Mouse (Mus musculus) embryo, embryonic 10.5 days (tissue): ENCODE measurements around the gene Phf7.

Experiments used
- DNase-seq: peaks from one replicate; pipeline ENCODE4 v3.0.0-alpha.2; 2015; ENCODE audit warnings: low spot score

Phf7 gene

DNA sequence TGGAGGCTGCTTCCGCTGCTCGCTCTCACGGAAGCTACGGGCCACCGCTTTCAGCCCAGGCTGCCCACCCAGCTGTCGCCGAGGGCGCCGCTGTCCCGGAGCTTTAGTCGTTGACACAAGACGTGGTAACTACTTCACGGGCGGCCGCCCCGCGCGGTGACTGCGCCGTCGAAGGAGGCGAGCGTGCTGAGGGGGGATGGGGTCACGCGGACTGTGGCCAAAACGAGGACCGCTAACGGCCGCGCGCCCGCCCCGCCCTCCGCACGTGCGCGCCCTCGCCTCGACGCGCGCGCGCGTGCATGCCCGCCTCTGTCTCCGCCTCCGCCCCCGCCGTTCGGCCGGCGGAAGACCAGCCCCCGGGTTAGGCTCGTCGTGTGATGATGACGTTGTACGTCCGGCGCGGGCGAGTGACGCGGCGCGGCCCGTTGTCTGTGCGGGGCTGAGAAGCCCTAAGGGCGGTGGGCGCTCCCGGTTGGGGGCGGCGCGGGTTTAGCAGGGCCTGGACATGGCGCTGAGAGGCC, at the start of gene Phf7, which contains the start of gene Bap1:
TSS of gene Phf7 (minus strand) at position 234 of the 521 bp plus-strand sequence.
TSS of gene Bap1 (plus strand) at position 367 of the 521 bp plus-strand sequence.
- DNase-seq, result peak; percentile 95

DNA sequence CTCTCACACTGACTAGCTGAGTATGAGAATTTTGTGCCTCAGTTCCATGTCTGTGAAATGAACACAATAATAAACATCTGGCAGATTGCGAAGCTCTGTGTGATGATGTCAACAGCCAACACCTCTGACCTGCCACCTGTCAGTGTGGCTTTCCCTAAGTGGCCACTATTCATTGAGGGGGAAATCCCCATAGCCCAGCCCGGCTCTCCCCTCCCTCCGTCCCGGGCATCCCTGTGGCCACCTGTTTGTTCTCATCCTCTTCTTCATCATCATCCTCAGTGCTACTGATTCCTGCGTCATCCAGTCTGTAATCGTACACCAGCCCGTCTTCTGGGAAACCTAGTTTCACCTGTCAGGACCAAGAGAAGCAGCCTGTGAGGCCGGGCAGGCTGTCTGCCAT, 34.6 kb upstream of the Phf7 start:
- no peak for DNase-seq

- peak; percentile 87 for DNase-seq
These were observed 21.0 kb upstream of the Phf7 start for GRCm38 (mm10) chr14:31272164-31272563.

DNA sequence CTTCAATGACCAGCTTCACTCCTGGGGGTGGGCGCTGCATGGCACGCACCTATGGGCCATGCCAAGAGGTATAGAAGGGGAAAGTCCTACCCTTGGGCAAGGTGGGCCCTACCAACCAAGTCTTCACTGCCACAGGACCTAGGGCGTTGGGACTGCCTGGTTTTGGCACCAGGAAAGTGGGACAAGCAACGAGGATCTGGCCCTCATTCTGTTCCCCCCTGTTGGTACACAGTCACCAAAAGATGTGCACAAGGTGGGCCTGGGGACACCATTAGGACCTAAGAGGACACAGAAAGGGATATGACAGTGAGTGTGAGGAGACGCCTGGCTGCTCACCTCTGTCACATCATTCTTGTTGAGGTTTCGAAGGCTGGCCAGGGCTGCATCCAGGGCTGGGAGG, 20.0 kb upstream of the Phf7 start:
- DNase-seq, result no peak

DNA sequence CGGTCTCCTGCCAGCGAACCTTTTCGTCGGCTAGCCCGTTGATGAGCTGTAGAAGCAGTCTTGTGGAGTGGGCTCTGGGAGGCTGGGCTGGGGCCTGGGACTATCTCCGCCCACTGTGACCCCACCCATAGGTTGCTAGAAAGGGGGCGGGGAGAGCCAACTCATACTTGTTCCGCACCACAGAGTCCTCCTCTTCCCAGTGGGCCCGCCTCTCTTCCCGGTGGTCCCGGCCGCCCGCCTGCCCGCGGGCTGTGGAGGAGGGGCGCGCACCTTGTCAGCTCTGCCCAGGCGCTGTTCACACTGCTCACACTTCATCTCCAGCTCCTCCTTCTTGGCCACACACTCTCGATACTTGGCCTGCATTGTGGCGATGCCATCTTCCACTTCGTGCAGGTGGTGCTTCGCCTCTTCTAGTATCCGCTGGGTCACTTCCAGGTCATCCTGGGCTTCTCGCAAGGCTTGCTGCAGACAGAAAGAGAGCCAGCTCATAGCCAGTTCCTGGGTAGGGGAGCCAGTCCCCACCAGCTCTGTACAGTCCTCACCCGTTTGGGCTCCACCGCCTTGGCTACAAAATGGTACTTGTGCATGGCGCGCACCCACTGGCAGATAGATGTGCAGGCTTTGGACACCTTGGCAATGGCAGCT, 18.5 kb upstream of the Phf7 start:
- DNase-seq, result peak; percentile 90

GRCm38 (mm10) chr14:31268301-31269001, 17.3 kb upstream of the Phf7 start:
- DNase-seq, result peak; percentile 59

- DNase-seq, result no peak
These were observed 16.5 kb upstream of the Phf7 start for GRCm38 (mm10) chr14:31267649-31268048.

- no peak for DNase-seq
These were observed 9.8 kb upstream of the Phf7 start for GRCm38 (mm10) chr14:31260932-31261331.

DNA sequence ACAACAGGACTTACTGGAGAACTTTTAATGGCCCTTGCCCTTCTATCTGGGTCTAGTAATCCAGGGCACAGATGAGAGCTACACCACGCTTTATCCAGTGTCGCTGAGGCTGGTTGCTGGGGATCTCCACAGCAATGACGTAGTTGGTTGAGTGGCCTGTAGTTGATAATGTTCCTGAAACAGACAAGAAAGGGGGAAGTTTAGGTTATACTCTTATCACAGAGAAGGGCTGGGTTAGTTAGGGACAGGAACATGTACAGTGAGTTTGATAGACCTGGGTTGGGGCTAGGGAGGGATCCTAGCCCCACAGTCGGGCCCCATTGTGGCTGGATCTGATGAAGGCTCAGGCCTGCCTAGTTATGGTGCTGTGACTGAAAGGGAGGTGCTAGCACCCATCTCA, 9.3 kb upstream of the Phf7 start:
- DNase-seq, result no peak

- no peak for DNase-seq
These were observed 7.4 kb upstream of the Phf7 start for GRCm38 (mm10) chr14:31258476-31259050.

DNA sequence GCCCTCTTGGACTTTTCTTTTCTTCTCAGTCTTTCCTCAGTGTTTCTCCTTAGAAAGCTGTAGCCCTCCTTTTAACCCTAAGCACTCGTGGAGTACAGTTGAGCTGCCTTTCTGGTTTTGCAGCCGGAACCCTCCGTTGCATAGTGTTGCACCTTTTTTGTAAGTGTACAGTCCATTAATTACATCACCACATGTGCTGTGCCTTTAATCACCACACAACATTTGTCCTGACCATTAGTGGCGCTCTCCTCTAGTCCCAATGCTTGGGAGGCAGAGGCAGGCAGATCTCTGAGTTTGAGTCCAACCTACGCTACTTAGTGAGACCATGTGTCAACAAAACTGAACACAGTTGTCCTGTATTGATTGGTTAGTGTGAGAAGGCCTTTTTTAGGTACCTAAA, 974 bp upstream of the Phf7 start:
- DNase-seq, result no peak

DNA sequence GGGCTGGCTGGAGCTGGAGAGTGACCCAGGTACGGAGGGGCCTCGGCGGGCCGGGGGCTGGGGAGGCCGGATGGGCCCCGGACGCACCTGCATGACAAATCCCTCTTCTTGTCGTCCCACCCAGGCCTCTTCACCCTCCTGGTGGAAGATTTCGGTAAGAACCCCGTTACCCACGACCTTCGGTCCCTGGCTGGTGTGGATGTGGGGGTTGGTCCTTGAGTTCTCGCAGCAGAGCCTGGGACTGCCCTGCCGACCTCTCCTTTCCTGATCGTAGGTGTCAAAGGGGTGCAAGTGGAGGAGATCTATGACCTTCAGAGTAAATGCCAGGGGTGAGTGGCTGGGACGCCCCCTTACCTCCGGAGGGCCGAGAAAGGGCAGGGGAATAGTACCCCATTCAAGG, 509 bp upstream of the Phf7 start:
- DNase-seq, result no peak

GRCm38 (mm10) chr14:31250222-31251083, 664 bp downstream of the Phf7 start:
- DNase-seq, result no peak

- DNase-seq, result no peak
These were observed 2.7 kb downstream of the Phf7 start for GRCm38 (mm10) chr14:31248396-31248795.

- DNase-seq, result no peak
These were observed 5.2 kb downstream of the Phf7 start for GRCm38 (mm10) chr14:31245946-31246345.

GRCm38 (mm10) chr14:31244777-31245176, 6.3 kb downstream of the Phf7 start:
- DNase-seq, result no peak

DNA sequence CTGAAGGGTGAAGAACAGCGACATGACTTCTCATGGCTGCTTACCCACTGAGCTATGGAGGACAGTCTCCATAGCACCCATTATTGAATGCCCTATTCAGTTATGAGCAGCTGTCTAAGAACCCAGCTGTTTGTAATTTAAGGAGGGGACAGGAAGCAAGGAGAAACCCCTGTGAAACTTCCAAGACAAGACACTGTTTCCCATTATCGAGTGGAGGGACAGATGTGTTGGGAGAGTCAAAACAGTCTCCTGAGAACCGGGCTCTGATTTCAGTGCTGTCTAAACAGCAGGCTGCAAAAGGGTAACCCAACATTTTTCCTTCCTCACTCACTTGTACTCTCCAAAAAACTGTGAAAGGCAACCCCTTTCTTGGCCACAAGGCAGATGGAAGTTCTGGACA, 10.6 kb downstream of the Phf7 start:
- DNase-seq, result no peak

DNA sequence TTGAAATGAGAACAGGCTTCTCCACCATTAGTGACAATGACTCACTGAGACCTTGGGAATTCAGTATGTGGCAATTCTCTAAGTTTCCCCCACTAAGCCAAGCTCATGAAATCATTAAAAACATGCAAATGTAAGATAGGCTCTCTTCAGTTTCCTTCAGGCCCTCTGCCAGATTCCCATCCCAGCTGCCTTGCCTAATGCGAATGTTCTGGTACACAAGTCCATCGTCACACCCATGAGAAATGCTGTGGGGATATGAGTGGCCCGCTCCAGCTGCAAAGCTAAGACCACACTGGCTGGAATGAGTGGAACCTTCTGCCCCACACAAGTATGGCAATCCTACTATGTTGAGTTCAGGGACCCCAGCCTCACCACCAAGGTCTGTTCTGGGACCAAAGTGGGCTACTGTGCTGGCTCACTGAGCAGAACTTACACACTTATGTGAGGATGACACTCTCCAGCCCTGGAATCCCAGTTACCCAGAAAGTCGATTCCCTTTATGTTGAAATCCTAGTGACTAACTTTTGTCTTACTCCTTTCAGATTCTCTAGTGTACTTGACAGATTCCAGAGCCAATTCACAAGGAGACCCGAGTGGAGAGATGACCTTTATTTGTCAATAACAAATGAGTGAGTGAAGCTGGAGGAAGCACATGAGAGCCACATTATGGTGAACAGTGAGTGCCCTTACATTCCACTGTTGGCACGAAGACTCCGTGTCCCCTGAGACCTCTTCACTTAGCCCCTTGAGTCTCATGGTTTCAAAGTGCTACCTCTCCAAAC, 13.8 kb downstream of the Phf7 start:
- DNase-seq, result no peak

- peak; percentile 94 for DNase-seq
These were observed 17.0 kb downstream of the Phf7 start for GRCm38 (mm10) chr14:31233996-31234591.

- no peak for DNase-seq
These were observed 17.8 kb downstream of the Phf7 start for GRCm38 (mm10) chr14:31233070-31233995.
